Mouse (Mus musculus) stomach, postnatal 0 days (tissue): ENCODE results near the gene Kcna10.

ENCODE experiments used
- CTCF ChIP-seq: IDR thresholded peaks from 2 replicates; pipeline ENCODE4 v1.5.1; 2016; ENCODE audit warnings: antibody characterized with exemption, low read depth, mild to moderate bottlenecking, moderate library complexity
- EP300 ChIP-seq: optimal IDR thresholded peaks from 2 replicates; pipeline ENCODE3; 2016; ENCODE audit warnings: antibody characterized with exemption

DNA sequence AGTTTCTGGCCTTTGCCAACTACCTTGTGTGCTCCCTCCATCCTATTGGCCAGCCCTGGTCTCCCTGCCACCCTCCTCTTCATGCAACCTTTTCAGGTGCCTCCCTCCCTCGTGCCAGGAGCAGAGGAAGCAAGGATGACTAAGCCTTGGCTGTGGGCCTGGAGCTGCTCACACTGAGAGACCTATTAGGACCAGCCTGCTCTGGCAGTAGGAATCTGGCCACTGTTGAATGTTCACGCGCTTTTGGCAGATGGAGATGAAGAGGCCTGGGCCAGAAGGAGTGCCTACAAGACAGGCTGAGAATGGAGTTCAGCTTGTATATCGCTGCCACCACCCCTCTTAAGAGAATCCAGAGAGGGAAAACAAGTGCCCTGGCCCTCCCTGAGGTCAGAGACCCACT is 7.4 kb upstream of the Kcna10 start:
- TF ChIP-seq CTCF = no peak
- no peak for TF ChIP-seq EP300
